ENCODE assay signal across 8 mouse cellular contexts in genomic region chr5:124635068-124635467, GRCm38 (mm10). TPM values are rescaled to one million over a fixed set of nuclear protein-coding genes. Genes with fewer than 3 reads are reported as not detected.
A peak's percentile ranks its signal among the peaks of the same experiment; 100 is the strongest.
DNase-seq lines count a peak whose midpoint lies in the region; TF ChIP-seq lines count a peak whose summit lies in the region.
"Not testable (repeated sequence)": the region's sequence is repeated elsewhere in the genome, so short reads cannot be mapped to it uniquely, and the experiment has no call there.

No protein-coding gene starts in this region.

- peak; percentile 20 to 30 for DNase-seq in B cell, adult 2 months
- peak; percentile 10 for DNase-seq in adipocyte (ENCODE audit: low spot score)
- DNase-seq in embryo, embryonic 10 days (ENCODE audit: low spot score): peak; percentile 57
- not testable (repeated sequence) for DNase-seq in heart, adult 2 months
- DNase-seq in kidney, adult 9 months: peak; percentile 54
- peak; percentile 58 for DNase-seq in left cerebral cortex, postnatal 4 days
- DNase-seq in mesoderm, embryonic 11.5 days (ENCODE audit: low read depth, low spot score): peak; percentile 55
- DNase-seq in splenic B cell, adult 2 months (ENCODE audit: low read depth, low spot score): peak; percentile 37

- H3K9ac ChIP-seq in heart, adult 2 months (ENCODE audit: low read depth, low read length): not testable (repeated sequence)

- intact Hi-C loops in heart, adult 2 months (cut with DNase I); left cerebral cortex, postnatal 4 days (cut with DNase I): not testable (repeated sequence)

- H3K27ac ChIP-seq in heart, adult 2 months: not testable (repeated sequence)

- WGBS in heart, adult 2 months: 89% methylated on average over 4 of the region's 4 CpGs

- not testable (repeated sequence) for H3K4me3 ChIP-seq in heart, adult 2 months

- TF ChIP-seq CTCF in heart, adult 2 months (IDR thresholded peaks at IDR 0.05): peak; percentile 53

- H3K79me2 ChIP-seq in heart, adult 2 months (replicated peaks; ENCODE audit: control insufficient read depth, insufficient read depth, low read length): not testable (repeated sequence)

- H3K4me1 ChIP-seq in heart, adult 2 months (ENCODE audit: control insufficient read depth, insufficient read depth, low read length): not testable (repeated sequence)

- H3K27me3 ChIP-seq in heart, adult 2 months (ENCODE audit: control insufficient read depth, insufficient read depth, low read length); splenic B cell, adult 2 months (ENCODE audit: control insufficient read depth, insufficient read depth, low read length, poor library complexity, severe bottlenecking): not testable (repeated sequence)

- H3K36me3 ChIP-seq in heart, adult 2 months (ENCODE audit: control insufficient read depth, insufficient read depth, low read length): not testable (repeated sequence)
- H3K36me3 ChIP-seq in splenic B cell, adult 2 months (ENCODE audit: control insufficient read depth, insufficient read depth, low read length, poor library complexity, severe bottlenecking): peaks cover 19% of the 10 kb centered on the region; the same call in 1 of the 2 replicates

- TF ChIP-seq EP300 in heart, adult 2 months (IDR thresholded peaks at IDR 0.05; ENCODE audit: insufficient read depth, low read depth, low read length): not testable (repeated sequence)

- not testable (repeated sequence) for TF ChIP-seq POLR2A in heart, adult 2 months (IDR thresholded peaks at IDR 0.05; ENCODE audit: insufficient read depth, low read depth, low read length)

RNA-seq across cellular contexts. Expression of gene Atp6v0a2, which starts 6.7 kb away (rescaled TPM):
- total RNA-seq in heart, adult 2 months (2021): 10 to 100 TPM; 53.4 to 55.2 TPM
- 28.7 and 47.7 TPM in 2 replicates for polyA plus RNA-seq in heart, adult 2 months (2012; rRNA removed)
- total RNA-seq in left cerebral cortex, postnatal 4 days (2021): 10 to 100 TPM; 36.2 to 39.8 TPM

RNA-seq across cellular contexts. Expression of gene Gtf2h3, which starts 56.1 kb away (rescaled TPM):
- total RNA-seq in heart, adult 2 months (2021): 10 to 100 TPM; 19.4 to 20.4 TPM
- polyA plus RNA-seq in heart, adult 2 months (2012; rRNA removed): 29.0 and 39.2 TPM in 2 replicates
- total RNA-seq in left cerebral cortex, postnatal 4 days (2021): 10 to 100 TPM; 36.3 to 37.1 TPM

RNA-seq across cellular contexts. Expression of gene Eif2b1, which starts 56.1 kb away (rescaled TPM):
- total RNA-seq in heart, adult 2 months (2021): 10 to 100 TPM; 23.5 to 27.6 TPM
- polyA plus RNA-seq in heart, adult 2 months (2012; rRNA removed): 18.4 and 24.7 TPM in 2 replicates
- 10 to 100 TPM; 44.4 to 46.9 TPM for total RNA-seq in left cerebral cortex, postnatal 4 days (2021)
